Mouse (Mus musculus) bone marrow macrophage, adult 2 months (primary cell): ENCODE data around the gene Ece2.

Experiments
- CTCF ChIP-seq: IDR thresholded peaks from 2 replicates; pipeline ENCODE4 v1.5.1; 2012; ENCODE audit warnings: low read depth, mild to moderate bottlenecking, low read length, moderate library complexity
- POLR2A ChIP-seq: IDR thresholded peaks from 2 replicates; pipeline ENCODE4 v1.6.1; 2012; ENCODE audit warnings: mild to moderate bottlenecking, low read depth, low read length, borderline replicate concordance

DNA sequence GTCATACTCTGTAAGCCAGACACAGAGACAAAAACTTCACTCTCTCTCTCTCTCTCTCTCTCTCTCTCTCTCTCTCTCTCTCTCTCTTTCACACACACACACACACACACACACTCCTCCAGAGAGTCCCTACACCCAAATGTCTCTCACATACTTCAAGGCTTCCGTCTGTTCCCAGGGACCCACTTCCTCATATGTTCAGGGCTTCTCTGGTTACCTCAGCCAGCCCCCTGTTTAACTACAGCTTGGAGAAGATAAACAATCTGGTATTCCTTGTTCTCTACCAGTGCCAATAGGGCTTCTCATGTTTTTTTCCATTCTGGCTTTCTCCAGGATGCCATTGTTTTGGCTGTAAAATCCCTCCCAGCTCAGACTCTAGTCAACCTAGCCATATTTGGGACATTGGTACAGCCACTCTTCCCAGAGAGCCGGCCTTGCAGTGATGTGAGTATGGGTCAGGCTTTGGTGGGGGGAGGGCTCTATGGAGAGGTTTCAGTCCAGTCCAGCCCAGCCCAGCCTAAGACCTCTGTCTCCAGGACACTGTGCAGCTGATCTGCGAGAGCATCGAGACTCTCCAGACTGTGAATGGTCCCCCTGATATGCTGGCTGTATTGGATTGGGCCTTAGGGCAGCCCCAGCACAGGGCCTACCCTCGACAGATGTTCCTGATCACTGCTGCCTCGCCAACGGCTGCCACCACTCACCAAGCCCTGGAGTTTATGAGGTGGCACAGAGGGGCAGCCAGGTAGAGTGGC, 32.8 kb upstream of the Ece2 start:
- TF ChIP-seq CTCF (no peak), POLR2A (no peak)
